ENCODE assay signal across 14 mouse cellular contexts in genomic region chr3:86551011-86551728, GRCm38 (mm10). TPM values are rescaled to one million over a fixed set of nuclear protein-coding genes. Genes with fewer than 3 reads are reported as not detected.
DNase-seq lines count a peak whose midpoint lies in the region; ATAC-seq lines count a peak whose summit lies in the region.
"Had no signal": no experiment of that assay in that cellular context is flagged by ENCODE, and none has a peak within 500 bp of the region (broad histone marks: within the 10 kb centered on the region; RNA-seq: fewer than 3 reads in every experiment).

No protein-coding gene starts in this region.

- H3K27me3 ChIP-seq in heart, embryonic 11.5 days (ENCODE audit: control insufficient read depth, insufficient read depth, low read length), result peaks cover 11% of the 10 kb centered on the region
- H3K27me3 ChIP-seq in embryonic facial prominence, embryonic 13.5 days, result peaks cover 31% of the 10 kb centered on the region
- H3K27me3 ChIP-seq in limb, embryonic 11.5 days (ENCODE audit: control insufficient read depth, insufficient read depth, low read length), result no peaks in the 10 kb centered on the region
- no peaks in the 10 kb centered on the region for H3K27me3 ChIP-seq in neural tube, embryonic 14.5 days (ENCODE audit: control insufficient read depth, insufficient read depth, low read length)

- ATAC-seq in heart, embryonic 11.5 days (replicated peaks; ENCODE audit: insufficient number of reproducible peaks, low FRiP score, low TSS enrichment), result no peak
- no peak for ATAC-seq in embryonic facial prominence, embryonic 13.5 days (ENCODE audit: insufficient number of reproducible peaks, insufficient read depth, low FRiP score, low TSS enrichment, low read depth)
- peak; percentile 44; the same call in 1 of the 2 replicates for ATAC-seq in limb, embryonic 11.5 days (ENCODE audit: insufficient number of reproducible peaks, low FRiP score, low TSS enrichment, low read depth)
- peak; percentile 29; the same call in 1 of the 2 replicates for ATAC-seq in neural tube, embryonic 14.5 days (ENCODE audit: low read depth)
- ATAC-seq in monocyte, adult 5-6 weeks (replicated peaks; ENCODE audit: insufficient number of reproducible peaks, low FRiP score, low TSS enrichment, poor library complexity, severe bottlenecking), result no peak
- ATAC-seq: forebrain, embryonic 13.5 days had no signal

- no peaks in the 10 kb centered on the region for H3K9me3 ChIP-seq in heart, embryonic 11.5 days (replicated peaks; ENCODE audit: control insufficient read depth, low read length)
- no peaks in the 10 kb centered on the region for H3K9me3 ChIP-seq in embryonic facial prominence, embryonic 13.5 days
- H3K9me3 ChIP-seq in limb, embryonic 11.5 days (ENCODE audit: control insufficient read depth, low read length), result no peaks in the 10 kb centered on the region
- no peaks in the 10 kb centered on the region for H3K9me3 ChIP-seq in neural tube, embryonic 14.5 days (ENCODE audit: control insufficient read depth, low read length)
- H3K9me3 ChIP-seq: forebrain, embryonic 13.5 days had no signal

- H3K36me3 ChIP-seq in heart, embryonic 11.5 days (ENCODE audit: control insufficient read depth, insufficient read depth, low read length), result no peaks in the 10 kb centered on the region
- H3K36me3 ChIP-seq in embryonic facial prominence, embryonic 13.5 days, result no peaks in the 10 kb centered on the region
- H3K36me3 ChIP-seq in limb, embryonic 11.5 days (ENCODE audit: control insufficient read depth, insufficient read depth, low read length), result no peaks in the 10 kb centered on the region; the same call in 1 of the 2 replicates
- H3K36me3 ChIP-seq in neural tube, embryonic 14.5 days (ENCODE audit: control insufficient read depth, insufficient read depth, low read length), result no peaks in the 10 kb centered on the region

- H3K4me2 ChIP-seq in heart, embryonic 11.5 days, result peak overlapping the region; percentile 71
- H3K4me2 ChIP-seq in embryonic facial prominence, embryonic 13.5 days, result peak overlapping the region; percentile 71
- peak overlapping the region; percentile 58 for H3K4me2 ChIP-seq in limb, embryonic 11.5 days (ENCODE audit: low read depth, severe bottlenecking)
- peak overlapping the region; percentile 61 for H3K4me2 ChIP-seq in neural tube, embryonic 14.5 days (ENCODE audit: low read depth, low read length)

- no peak overlapping the region for H3K27ac ChIP-seq in heart, embryonic 11.5 days (ENCODE audit: low read depth, low read length)
- peak overlapping the region; percentile 94 for H3K27ac ChIP-seq in embryonic facial prominence, embryonic 13.5 days
- peak overlapping the region; percentile 95 for H3K27ac ChIP-seq in limb, embryonic 11.5 days (replicated peaks; ENCODE audit: low read depth, low read length)
- H3K27ac ChIP-seq in neural tube, embryonic 14.5 days (ENCODE audit: low read depth, low read length), result peak overlapping the region; percentile 90
- H3K27ac ChIP-seq: forebrain, embryonic 13.5 days; left cerebral cortex, adult 2 months; stomach, postnatal 0 days had no signal

- no peak for DNase-seq in heart, postnatal 36 days
- DNase-seq in limb, embryonic 11.5 days (ENCODE audit: low spot score), result peak; percentile 71
- no peak for DNase-seq in spleen, postnatal 10 days (ENCODE audit: low spot score in 2 of 2)
- no peak for DNase-seq in adrenal gland, adult 18-20 months (ENCODE audit: low spot score in 2 of 2)
- DNase-seq: cerebellum, adult 11-12 months; kidney, adult 11 months; lung, postnatal 10 days had no signal

- WGBS in heart, embryonic 11.5 days (ENCODE audit: insufficient replicate concordance), result 20% methylated on average over 8 of the region's 8 CpGs
- WGBS in embryonic facial prominence, embryonic 13.5 days, result 9% methylated on average over 8 of the region's 8 CpGs
- WGBS in limb, embryonic 11.5 days, result 4% methylated on average over 8 of the region's 8 CpGs
- WGBS in neural tube, embryonic 14.5 days, result 8% methylated on average over 8 of the region's 8 CpGs

- intact Hi-C loops in heart, postnatal 36 days (cut with DNase I), result no loop called here

- peaks cover 8% of the 10 kb centered on the region for H3K4me1 ChIP-seq in heart, embryonic 11.5 days (ENCODE audit: control insufficient read depth, insufficient read depth, low read length)
- H3K4me1 ChIP-seq in embryonic facial prominence, embryonic 13.5 days, result peaks cover 10% of the 10 kb centered on the region; the same call in 1 of the 2 replicates
- H3K4me1 ChIP-seq in limb, embryonic 11.5 days (ENCODE audit: control insufficient read depth, insufficient read depth, low read length), result peaks cover 8% of the 10 kb centered on the region; the same call in 1 of the 2 replicates
- H3K4me1 ChIP-seq in neural tube, embryonic 14.5 days (ENCODE audit: control insufficient read depth, insufficient read depth, low read length), result peaks cover 15% of the 10 kb centered on the region

- no peak overlapping the region for H3K4me3 ChIP-seq in heart, embryonic 11.5 days (ENCODE audit: low read depth, low read length)
- H3K4me3 ChIP-seq in embryonic facial prominence, embryonic 13.5 days, result peak overlapping the region; percentile 40
- H3K4me3 ChIP-seq in limb, embryonic 11.5 days (ENCODE audit: low read depth, low read length), result no peak overlapping the region; the same call in 1 of the 2 replicates
- H3K4me3 ChIP-seq in neural tube, embryonic 14.5 days (ENCODE audit: low read depth, low read length), result peak overlapping the region; percentile 29; the same call in 1 of the 2 replicates
- H3K4me3 ChIP-seq: forebrain, embryonic 13.5 days; left cerebral cortex, adult 2 months had no signal

- H3K9ac ChIP-seq in heart, embryonic 11.5 days (ENCODE audit: low read depth, low read length), result peak overlapping the region; percentile 49
- peak overlapping the region; percentile 82 for H3K9ac ChIP-seq in embryonic facial prominence, embryonic 13.5 days
- peak overlapping the region; percentile 34; the same call in 1 of the 2 replicates for H3K9ac ChIP-seq in limb, embryonic 11.5 days (ENCODE audit: low read length)
- peak overlapping the region; percentile 60; the same call in 1 of the 2 replicates for H3K9ac ChIP-seq in neural tube, embryonic 14.5 days (replicated peaks; ENCODE audit: low read depth, low read length)
- H3K9ac ChIP-seq: forebrain, embryonic 13.5 days had no signal

RNA-seq across cellular contexts. Expression of gene Mab21l2, which starts 2.7 kb away (rescaled TPM):
- 12.7 and 13.6 TPM in 2 replicates for polyA plus RNA-seq in heart, embryonic 11.5 days (2014; fragmentation: Nextera tagmentation; extraction: Ambion mirVana)
- total RNA-seq in heart, postnatal 36 days (2021), result under 1 TPM; 0.11 to 0.19 TPM
- polyA plus RNA-seq in embryonic facial prominence, embryonic 13.5 days (2015; fragmentation: Nextera tagmentation; extraction: Ambion mirVana), result 171 and 186 TPM in 2 replicates
- 228 and 244 TPM in 2 replicates for polyA plus RNA-seq in limb, embryonic 11.5 days (2014; fragmentation: Nextera tagmentation; extraction: Ambion mirVana)
- 246 and 271 TPM in 2 replicates for polyA plus RNA-seq in neural tube, embryonic 14.5 days (2014; fragmentation: Nextera tagmentation; extraction: Ambion mirVana)
- 10 to 100 TPM in 1 of 2 experiments, 1 to 10 TPM in 1; 8.9 to 13.1 TPM for total RNA-seq in adrenal gland, adult 18-20 months (2021)
- 0.29 TPM in 1 of 3 replicates, not detected in the others for total RNA-seq in monocyte, adult 5-6 weeks (2017)

Comparison
In these comparisons a context has a peak if more than half of its experiments do, and no peak if none do; other contexts are left out.
1. ATAC-seq: peak in limb, embryonic 11.5 days (single experiment) and neural tube, embryonic 14.5 days (single experiment); none in heart, embryonic 11.5 days (single experiment), embryonic facial prominence, embryonic 13.5 days (single experiment) and monocyte, adult 5-6 weeks (single experiment).
2. H3K4me3 ChIP-seq: peak in embryonic facial prominence, embryonic 13.5 days (single experiment) and neural tube, embryonic 14.5 days (single experiment); none in heart, embryonic 11.5 days (single experiment) and limb, embryonic 11.5 days (single experiment).
3. RNA of gene Mab21l2, which starts 2.7 kb away (polyA plus RNA-seq): 246 to 271 TPM in neural tube, embryonic 14.5 days, 228 to 244 TPM in limb, embryonic 11.5 days and 171 to 186 TPM in embryonic facial prominence, embryonic 13.5 days; 12.7 to 13.6 TPM in heart, embryonic 11.5 days; every median in the first group is over 10 times any median in the second.
4. Peak in every context shown above with its lines, with median percentiles within 50 percentile points of each other: H3K4me2 ChIP-seq and H3K9ac ChIP-seq.